Mouse (Mus musculus): ENCODE measurements around the gene Rptor. TPM values are rescaled to one million over a fixed set of nuclear protein-coding genes. Genes with fewer than 3 reads are reported as not detected.

Gene Rptor
- total and polyA plus RNA-seq, 2 experiments from 2014 or later: 8.5 to 64.8 TPM

GRCm38 (mm10) chr11:119863421-119863821 lies 260.7 kb downstream of the Rptor start:
- no peak for TF ChIP-seq CTCF (IDR thresholded peaks at IDR 0.05)
- ATAC-seq (ENCODE audit: low FRiP score) (no peak), DNase-seq (ENCODE audit: low spot score) (peak; percentile 15)
- Histone ChIP-seq H3K4me2 (ENCODE audit: low read depth, low read length, poor library complexity, severe bottlenecking) (no peak overlapping the region), H3K9me3 (ENCODE audit: low read length) (no peaks in the 10 kb centered on the region), H3K27me3 (ENCODE audit: insufficient read depth, low read length) (no peaks in the 10 kb centered on the region), H3K9ac (replicated peaks; ENCODE audit: low read length, poor library complexity, severe bottlenecking) (0 out of 2 replicates have a peak overlapping the region, but pooled peaks have one; percentile 2), H3K27ac (ENCODE audit: low read depth, low read length) (no peak overlapping the region), H3K4me3 (ENCODE audit: low read depth, low read length) (no peak overlapping the region), H3K36me3 (ENCODE audit: insufficient read depth, low read length) (peaks cover 9% of the 10 kb centered on the region), H3K4me1 (ENCODE audit: insufficient read depth, low read length) (peaks cover 11% of the 10 kb centered on the region; the same call in 1 of the 2 replicates)
- 43% methylated on average over 10 of the region's 10 CpGs for WGBS

- Histone ChIP-seq H3K4me2 (ENCODE audit: low read depth, low read length, poor library complexity, severe bottlenecking) (no peak overlapping the region), H3K4me1 (ENCODE audit: insufficient read depth, low read length) (0 out of 2 replicates have a peak, but pooled peaks cover 3% of the 10 kb centered on the region), H3K9ac (replicated peaks; ENCODE audit: low read length, poor library complexity, severe bottlenecking) (no peak overlapping the region), H3K27me3 (ENCODE audit: insufficient read depth, low read length) (no peaks in the 10 kb centered on the region), H3K27ac (ENCODE audit: low read depth, low read length) (no peak overlapping the region), H3K9me3 (ENCODE audit: low read length) (no peaks in the 10 kb centered on the region), H3K4me3 (ENCODE audit: low read depth, low read length) (no peak overlapping the region), H3K36me3 (ENCODE audit: insufficient read depth, low read length) (peaks cover 28% of the 10 kb centered on the region)
- 81% methylated on average over 6 of the region's 6 CpGs for WGBS
- no peak for TF ChIP-seq CTCF (IDR thresholded peaks at IDR 0.05)
- DNase-seq (ENCODE audit: low spot score): no peak
- no peak for ATAC-seq (ENCODE audit: low FRiP score)
Measured at GRCm38 (mm10) chr11:119866837-119867236, 264.1 kb downstream of the Rptor start.

- DNase-seq (ENCODE audit: low spot score): no peak
- H3K4me1 ChIP-seq (ENCODE audit: insufficient read depth, low read length): no peaks in the 10 kb centered on the region
- ATAC-seq (ENCODE audit: low FRiP score): no peak
- no peak overlapping the region for H3K4me3 ChIP-seq (ENCODE audit: low read depth, low read length)
- H3K9ac ChIP-seq (replicated peaks; ENCODE audit: low read length, poor library complexity, severe bottlenecking): no peak overlapping the region
- 70% methylated on average over 3 of the region's 3 CpGs for WGBS
- no peak for TF ChIP-seq CTCF (IDR thresholded peaks at IDR 0.05)
- H3K27me3 ChIP-seq (ENCODE audit: insufficient read depth, low read length): no peaks in the 10 kb centered on the region
- H3K4me2 ChIP-seq (ENCODE audit: low read depth, low read length, poor library complexity, severe bottlenecking): no peak overlapping the region
- H3K9me3 ChIP-seq (ENCODE audit: low read length): no peaks in the 10 kb centered on the region
- peaks cover 37% of the 10 kb centered on the region for H3K36me3 ChIP-seq (ENCODE audit: insufficient read depth, low read length)
- H3K27ac ChIP-seq (ENCODE audit: low read depth, low read length): no peak overlapping the region
Measured at GRCm38 (mm10) chr11:119868138-119868537, 265.4 kb downstream of the Rptor start.

- Histone ChIP-seq H3K27ac (ENCODE audit: low read depth, low read length) (no peak overlapping the region), H3K36me3 (ENCODE audit: insufficient read depth, low read length) (peaks cover 41% of the 10 kb centered on the region), H3K4me2 (ENCODE audit: low read depth, low read length, poor library complexity, severe bottlenecking) (no peak overlapping the region), H3K9ac (replicated peaks; ENCODE audit: low read length, poor library complexity, severe bottlenecking) (no peak overlapping the region), H3K27me3 (ENCODE audit: insufficient read depth, low read length) (no peaks in the 10 kb centered on the region), H3K4me1 (ENCODE audit: insufficient read depth, low read length) (no peaks in the 10 kb centered on the region), H3K4me3 (ENCODE audit: low read depth, low read length) (no peak overlapping the region), H3K9me3 (ENCODE audit: low read length) (no peaks in the 10 kb centered on the region)
- WGBS: 81% methylated on average over 4 of the region's 4 CpGs
- no peak for ATAC-seq (ENCODE audit: low FRiP score)
- DNase-seq (ENCODE audit: low spot score): no peak
- TF ChIP-seq CTCF (IDR thresholded peaks at IDR 0.05): no peak
Measured at GRCm38 (mm10) chr11:119868556-119868955, 265.9 kb downstream of the Rptor start.

- DNase-seq (ENCODE audit: low spot score) (no peak), ATAC-seq (ENCODE audit: low FRiP score) (no peak)
- no peaks in the 10 kb centered on the region for H3K27me3 ChIP-seq (ENCODE audit: insufficient read depth, low read length)
- peaks cover 62% of the 10 kb centered on the region for H3K36me3 ChIP-seq (ENCODE audit: insufficient read depth, low read length)
- no peak overlapping the region for H3K9ac ChIP-seq (replicated peaks; ENCODE audit: low read length, poor library complexity, severe bottlenecking)
- no peaks in the 10 kb centered on the region for H3K4me1 ChIP-seq (ENCODE audit: insufficient read depth, low read length)
- H3K4me2 ChIP-seq (ENCODE audit: low read depth, low read length, poor library complexity, severe bottlenecking): no peak overlapping the region
- H3K4me3 ChIP-seq (ENCODE audit: low read depth, low read length): no peak overlapping the region
- TF ChIP-seq CTCF (IDR thresholded peaks at IDR 0.05): no peak
- no peaks in the 10 kb centered on the region for H3K9me3 ChIP-seq (ENCODE audit: low read length)
- WGBS: 93% methylated on average over 7 of the region's 7 CpGs
- H3K27ac ChIP-seq (ENCODE audit: low read depth, low read length): no peak overlapping the region
Measured at GRCm38 (mm10) chr11:119871141-119871540, 268.4 kb downstream of the Rptor start.

- TF ChIP-seq CTCF (IDR thresholded peaks at IDR 0.05): no peak
- Histone ChIP-seq H3K27ac (ENCODE audit: low read depth, low read length) (no peak overlapping the region), H3K27me3 (ENCODE audit: insufficient read depth, low read length) (no peaks in the 10 kb centered on the region), H3K9ac (replicated peaks; ENCODE audit: low read length, poor library complexity, severe bottlenecking) (no peak overlapping the region), H3K9me3 (ENCODE audit: low read length) (no peaks in the 10 kb centered on the region), H3K4me1 (ENCODE audit: insufficient read depth, low read length) (no peaks in the 10 kb centered on the region), H3K4me2 (ENCODE audit: low read depth, low read length, poor library complexity, severe bottlenecking) (no peak overlapping the region), H3K4me3 (ENCODE audit: low read depth, low read length) (no peak overlapping the region), H3K36me3 (ENCODE audit: insufficient read depth, low read length) (peaks cover 63% of the 10 kb centered on the region)
- ATAC-seq (ENCODE audit: low FRiP score) (no peak), DNase-seq (ENCODE audit: low spot score) (no peak)
- WGBS: 97% methylated on average over 4 of the region's 4 CpGs
Measured at GRCm38 (mm10) chr11:119873643-119874042, 270.9 kb downstream of the Rptor start.

All from midbrain, postnatal 0 days (tissue).